Mouse (Mus musculus): ENCODE results near the gene Zan.

DNA sequence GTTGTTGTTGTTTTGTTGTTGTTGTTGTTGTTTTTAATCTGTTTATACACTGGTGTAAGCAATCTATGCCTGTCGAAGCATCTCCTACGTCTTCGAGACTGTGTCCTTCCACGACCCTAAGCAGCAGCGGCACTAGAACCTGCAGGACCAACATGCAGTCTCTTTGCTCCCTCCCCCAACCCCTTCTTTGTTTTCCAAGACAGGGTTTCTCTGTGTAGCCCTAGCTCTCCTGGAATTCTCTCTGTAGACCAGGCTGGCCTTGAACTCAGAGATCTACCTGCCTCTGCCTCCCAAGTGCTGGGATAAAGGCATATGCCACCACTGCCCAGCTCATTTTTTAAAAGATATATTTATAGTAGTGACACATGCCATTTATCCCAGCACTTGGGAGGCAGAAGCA lies 133.5 kb downstream of the Zan start:
- TF ChIP-seq CTCF (IDR thresholded peaks at IDR 0.05; ENCODE audit: control insufficient read depth, insufficient read depth, insufficient read length): no peak
- no peak for TF ChIP-seq MAX (IDR thresholded peaks at IDR 0.05)
